Mouse (Mus musculus) kidney, embryonic 14.5 days (tissue): ENCODE results near the gene Dnmt3c. TPM values are rescaled to one million over a fixed set of nuclear protein-coding genes. Genes with fewer than 3 reads are reported as not detected.

ENCODE experiments used
- ATAC-seq: fragments of 200-750 bp; cut with Nextera tagmentation; 2 replicates; pipeline ENCODE4 v1.8.0; 2017; ENCODE audit warnings: moderate number of reproducible peaks, mild to moderate bottlenecking, moderate TSS enrichment, moderate library complexity; ENCODE audit not compliant: low FRiP score, low TSS enrichment
- H3K27ac ChIP-seq: fragments of 300-500 bp; sonication (generic); 2 replicates; pipeline ENCODE4 v1.5.1; 2014; ENCODE audit warnings: low read depth, mild to moderate bottlenecking, low read length, moderate library complexity, mixed read lengths
- H3K27me3 ChIP-seq: fragments of 300-500 bp; sonication (generic); 2 replicates; pipeline ENCODE4 v1.6.1; 2014; ENCODE audit warnings: mild to moderate bottlenecking, low read length; ENCODE audit not compliant: control insufficient read depth, insufficient read depth
- H3K36me3 ChIP-seq: fragments of 300-500 bp; sonication (generic); 2 replicates; pipeline ENCODE4 v1.6.1; 2014; ENCODE audit warnings: low read length, mixed read lengths; ENCODE audit not compliant: control insufficient read depth, insufficient read depth
- H3K4me1 ChIP-seq: fragments of 300-500 bp; sonication (generic); 2 replicates; pipeline ENCODE4 v1.6.1; 2014; ENCODE audit warnings: low read length, mixed read lengths; ENCODE audit not compliant: control insufficient read depth, insufficient read depth
- H3K4me2 ChIP-seq: fragments of 300-500 bp; sonication (generic); replicated peaks from 2 replicates; pipeline ENCODE4 v1.6.1; 2014; ENCODE audit warnings: low read depth, mild to moderate bottlenecking, low read length
- H3K4me3 ChIP-seq: fragments of 300-500 bp; sonication (generic); 2 replicates; pipeline ENCODE4 v1.5.1; 2014; ENCODE audit warnings: mild to moderate bottlenecking, low read length
- H3K9ac ChIP-seq: fragments of 300-500 bp; sonication (generic); 2 replicates; pipeline ENCODE4 v1.6.1; 2014; ENCODE audit warnings: low read depth, mild to moderate bottlenecking, low read length, moderate library complexity
- H3K9me3 ChIP-seq: fragments of 300-500 bp; sonication (generic); 2 replicates; pipeline ENCODE4 v1.6.1; 2016; ENCODE audit warnings: low read length; ENCODE audit not compliant: control insufficient read depth
- WGBS: fragments of 180-500 bp; shearing (Covaris S2); extraction: QIAGEN DNeasy Blood & Tissue Kit; methylation state at CpG from one replicate; pipeline ENCODE4 v1.1.7; 2014; 5-methylcytosine and 5-hydroxymethylcytosine counted together
- polyA plus RNA-seq: library from polyadenylated mRNA; unstranded; fragments of >200 nt; fragmentation: Nextera tagmentation; extraction: Ambion mirVana; gene quantifications from 2 replicates; pipeline ENCODE4 v1.2.1, GENCODE M21; 2014

The Dnmt3c gene
- polyA plus RNA-seq, 1 experiment from 2014 or later: not detected

GRCm38 (mm10) chr2:153775472-153775871, 79.0 kb downstream of the Dnmt3c start:
- H3K4me3 ChIP-seq: no peak overlapping the region
- peaks cover 9% of the 10 kb centered on the region; the same call in 1 of the 2 replicates for H3K36me3 ChIP-seq
- no peak overlapping the region for H3K27ac ChIP-seq
- H3K9ac ChIP-seq: no peak overlapping the region
- no peak for ATAC-seq
- H3K9me3 ChIP-seq: no peaks in the 10 kb centered on the region
- H3K27me3 ChIP-seq: no peaks in the 10 kb centered on the region
- no peaks in the 10 kb centered on the region for H3K4me1 ChIP-seq
- H3K4me2 ChIP-seq: no peak overlapping the region
- 93% methylated on average over 4 of the region's 4 CpGs for WGBS

GRCm38 (mm10) chr2:153778638-153779362, 82.3 kb downstream of the Dnmt3c start:
- Histone ChIP-seq H3K9me3 (no peaks in the 10 kb centered on the region), H3K36me3 (no peaks in the 10 kb centered on the region), H3K4me3 (peak overlapping the region; percentile 23; the same call in 1 of the 2 replicates), H3K4me2 (peak overlapping the region; percentile 61), H3K4me1 (no peaks in the 10 kb centered on the region), H3K27me3 (no peaks in the 10 kb centered on the region), H3K9ac (0 out of 2 replicates have a peak overlapping the region, but pooled peaks have one; percentile 9), H3K27ac (no peak overlapping the region)
- peak; percentile 94 for ATAC-seq
- WGBS: 12% methylated on average over 24 of the region's 24 CpGs

Other genes with a start within 250 kb of the Dnmt3c start
- gene 4930404H24Rik, start 203.9 kb upstream of the Dnmt3c start, polyA plus RNA-seq: not detected in 2 replicates
- 10.5 and 17.1 TPM in 2 replicates for gene Nol4l, start 166.7 kb upstream of the Dnmt3c start, polyA plus RNA-seq
- 64.9 and 78.0 TPM in 2 replicates for gene Commd7, start 63.9 kb upstream of the Dnmt3c start, polyA plus RNA-seq
- gene Dnmt3b, start 47.2 kb upstream of the Dnmt3c start, polyA plus RNA-seq: 13.3 and 20.2 TPM in 2 replicates
- 203 and 243 TPM in 2 replicates for gene Mapre1, start 44.6 kb downstream of the Dnmt3c start, polyA plus RNA-seq
- gene Efcab8, start 83.3 kb downstream of the Dnmt3c start, polyA plus RNA-seq: not detected in 2 replicates
- gene Sun5, start 174.4 kb downstream of the Dnmt3c start, polyA plus RNA-seq: not detected in 2 replicates
- not detected in 2 replicates for gene Bpifb2, start 178.4 kb downstream of the Dnmt3c start, polyA plus RNA-seq
- gene Bpifb6, start 203.7 kb downstream of the Dnmt3c start, polyA plus RNA-seq: not detected in 2 replicates
- gene Bpifb3, start 221.6 kb downstream of the Dnmt3c start, polyA plus RNA-seq: not detected in 2 replicates
- not detected in 2 replicates for gene Bpifb4, start 241.6 kb downstream of the Dnmt3c start, polyA plus RNA-seq